Mouse (Mus musculus) limb, embryonic 12.5 days (tissue): ENCODE results near the gene Lamb3. TPM values are rescaled to one million over a fixed set of nuclear protein-coding genes. Genes with fewer than 3 reads are reported as not detected.

Source experiments
- ATAC-seq: fragments of 200-750 bp; cut with Nextera tagmentation; 2 replicates; pipeline ENCODE4 v1.8.0; 2017; ENCODE audit warnings: low read depth, moderate TSS enrichment; ENCODE audit not compliant: insufficient number of reproducible peaks, insufficient read depth, low FRiP score, low TSS enrichment
- H3K27ac ChIP-seq: fragments of 300-500 bp; sonication (generic); 2 replicates; pipeline ENCODE4 v1.5.1; 2016; ENCODE audit warnings: mild to moderate bottlenecking, moderate library complexity
- H3K27me3 ChIP-seq: fragments of 300-500 bp; sonication (generic); 2 replicates; pipeline ENCODE4 v1.6.1; 2016; ENCODE audit warnings: mild to moderate bottlenecking, moderate library complexity
- H3K36me3 ChIP-seq: fragments of 300-500 bp; sonication (generic); 2 replicates; pipeline ENCODE4 v1.6.1; 2016; ENCODE audit warnings: mild to moderate bottlenecking, moderate library complexity
- H3K4me1 ChIP-seq: fragments of 300-500 bp; sonication (generic); replicated peaks from 2 replicates; pipeline ENCODE4 v1.6.1; 2016
- H3K4me2 ChIP-seq: fragments of 300-500 bp; sonication (generic); 2 replicates; pipeline ENCODE4 v1.6.1; 2016; ENCODE audit warnings: mild to moderate bottlenecking, moderate library complexity
- H3K4me3 ChIP-seq: fragments of 300-500 bp; sonication (generic); replicated peaks from 2 replicates; pipeline ENCODE4 v1.5.1; 2016; ENCODE audit warnings: mild to moderate bottlenecking
- H3K9ac ChIP-seq: fragments of 300-500 bp; sonication (generic); replicated peaks from 2 replicates; pipeline ENCODE4 v1.6.1; 2016; ENCODE audit warnings: mild to moderate bottlenecking, moderate library complexity
- H3K9me3 ChIP-seq: fragments of 300-500 bp; sonication (generic); 2 replicates; pipeline ENCODE4 v1.6.1; 2016; ENCODE audit warnings: mild to moderate bottlenecking, moderate library complexity
- WGBS: fragments of 180-500 bp; shearing (Covaris S2); methylation state at CpG from one replicate; pipeline ENCODE4 v1.1.7; 2016; 5-methylcytosine and 5-hydroxymethylcytosine counted together
- polyA plus RNA-seq: library from polyadenylated mRNA; unstranded; fragments of >200 nt; fragmentation: Nextera tagmentation; extraction: Ambion mirVana; gene quantifications from 2 replicates; pipeline ENCODE4 v1.2.1, GENCODE M21; 2016

Gene Lamb3
- polyA plus RNA-seq, 1 experiment from 2014 or later: 2.2 TPM

DNA sequence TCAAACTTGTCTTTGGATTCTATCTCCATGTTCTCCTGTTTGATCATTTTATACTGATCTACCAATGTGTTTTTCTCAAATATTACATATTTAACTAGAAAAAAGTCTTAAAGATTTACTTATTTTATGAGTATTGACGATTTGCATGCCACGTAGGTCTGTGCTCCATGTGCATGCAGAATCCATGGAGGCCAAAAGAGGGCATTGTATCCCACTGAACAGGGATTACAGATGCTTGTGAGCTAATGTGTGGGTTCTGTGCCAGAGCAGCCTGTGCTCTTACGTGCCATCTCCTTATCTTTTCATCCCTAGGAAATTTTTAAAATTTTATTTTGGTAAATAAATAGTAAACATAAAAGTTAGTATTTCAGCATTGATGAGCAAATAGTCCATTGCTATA, 184.8 kb downstream of the Lamb3 start:
- 83% methylated on average over 3 of the region's 3 CpGs for WGBS
- H3K4me1 ChIP-seq: peaks cover 24% of the 10 kb centered on the region
- H3K9me3 ChIP-seq: no peaks in the 10 kb centered on the region
- no peaks in the 10 kb centered on the region; the same call in none of the 2 replicates for H3K27me3 ChIP-seq
- no peak overlapping the region for H3K9ac ChIP-seq
- no peaks in the 10 kb centered on the region for H3K36me3 ChIP-seq
- no peak for ATAC-seq
- no peak overlapping the region for H3K4me3 ChIP-seq
- H3K4me2 ChIP-seq: no peak overlapping the region
- H3K27ac ChIP-seq: no peak overlapping the region

Other genes with a start within 250 kb of the Lamb3 start
- 4.2 and 4.9 TPM in 2 replicates for gene Syt14, start 171.9 kb upstream of the Lamb3 start, polyA plus RNA-seq
- 12.0 TPM in 2 replicates for gene Diexf, start 77.4 kb upstream of the Lamb3 start, polyA plus RNA-seq
- gene Irf6, start 54.6 kb upstream of the Lamb3 start, polyA plus RNA-seq: 8.7 and 10.9 TPM in 2 replicates
- gene A130010J15Rik, start 39.7 kb upstream of the Lamb3 start, polyA plus RNA-seq: 14.9 and 16.3 TPM in 2 replicates
- gene Traf3ip3, start 6.0 kb upstream of the Lamb3 start, polyA plus RNA-seq: 4.3 and 4.5 TPM in 2 replicates
- gene Hsd11b1, start 56.4 kb downstream of the Lamb3 start, polyA plus RNA-seq: 0.28 and 0.61 TPM in 2 replicates
- gene G0s2, start 65.5 kb downstream of the Lamb3 start, polyA plus RNA-seq: 10.4 and 12.8 TPM in 2 replicates
- gene Camk1g, start 162.6 kb downstream of the Lamb3 start, polyA plus RNA-seq: 20.2 and 21.7 TPM in 2 replicates